Mouse (Mus musculus) neutrophil, adult 5-6 weeks (primary cell): ENCODE measurements around the gene Pak1ip1. TPM values are rescaled to one million over a fixed set of nuclear protein-coding genes. Genes with fewer than 3 reads are reported as not detected.
"Not testable (repeated sequence)": the region's sequence is repeated elsewhere in the genome, so short reads cannot be mapped to it uniquely, and the experiment has no call there.

Experiments
- ATAC-seq: fragments of 151-379, 151-347 bp; 2 replicates; pipeline ENCODE4 v1.8.0; 2017; ENCODE audit warnings: mild to moderate bottlenecking, moderate TSS enrichment; ENCODE audit not compliant: insufficient number of reproducible peaks, poor library complexity, low FRiP score, severe bottlenecking; ENCODE audit errors: extremely low read depth
- total RNA-seq: library from RNA; stranded (forward); fragments of 200-1000 nt; gene quantifications from 2 replicates; pipeline ENCODE4 v1.2.3, GENCODE M21; 2017

Gene Pak1ip1
- 86.9 and 89.3 TPM in 2 replicates for total RNA-seq

DNA sequence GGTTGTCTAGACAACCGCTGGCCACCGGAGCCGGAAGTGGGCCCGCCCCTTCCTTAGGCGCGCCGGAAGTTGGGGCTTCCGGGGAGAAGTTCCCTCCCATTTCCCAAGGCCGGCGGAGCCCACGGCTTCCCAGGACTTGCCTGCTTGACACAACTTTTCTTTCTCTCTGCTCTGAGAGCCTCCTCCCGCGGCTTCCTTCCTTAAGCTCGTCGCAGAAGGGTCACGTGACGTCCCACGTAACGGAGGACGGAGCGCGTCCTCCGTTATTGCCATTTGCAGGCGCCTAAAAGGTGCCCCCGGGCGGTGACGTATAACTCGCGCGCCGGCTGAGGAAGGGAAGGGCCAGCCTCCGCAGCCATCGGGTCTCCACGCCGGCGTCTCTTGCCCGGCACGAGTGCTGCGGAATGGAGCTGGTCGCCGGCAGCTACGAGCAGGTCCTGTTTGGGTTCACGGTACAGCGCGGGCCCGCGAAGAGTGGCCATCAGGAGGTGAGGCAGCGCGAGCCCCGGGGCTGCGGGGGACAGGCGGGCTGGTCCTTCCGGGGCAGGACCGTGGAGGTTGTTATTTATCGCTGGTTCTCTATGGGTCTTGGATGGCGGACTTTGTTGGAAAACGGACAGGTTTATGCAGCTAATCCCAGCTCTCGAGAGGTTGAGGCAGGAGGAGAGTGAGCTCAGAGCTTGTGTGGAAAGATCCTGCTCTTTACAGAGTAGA, at the start of gene Pak1ip1:
Pak1ip1 (plus strand) TSS at position 98 of the 714 bp plus-strand sequence.
- ATAC-seq, result peak; percentile 92

- no peak for ATAC-seq
Observed at GRCm38 (mm10) chr13:40951386-40951976, 49.3 kb upstream of the Pak1ip1 start.

- peak; percentile 87 for ATAC-seq
Observed at GRCm38 (mm10) chr13:40953231-40953630, 47.6 kb upstream of the Pak1ip1 start.

GRCm38 (mm10) chr13:40955773-40956172, 45.0 kb upstream of the Pak1ip1 start:
- no peak for ATAC-seq

DNA sequence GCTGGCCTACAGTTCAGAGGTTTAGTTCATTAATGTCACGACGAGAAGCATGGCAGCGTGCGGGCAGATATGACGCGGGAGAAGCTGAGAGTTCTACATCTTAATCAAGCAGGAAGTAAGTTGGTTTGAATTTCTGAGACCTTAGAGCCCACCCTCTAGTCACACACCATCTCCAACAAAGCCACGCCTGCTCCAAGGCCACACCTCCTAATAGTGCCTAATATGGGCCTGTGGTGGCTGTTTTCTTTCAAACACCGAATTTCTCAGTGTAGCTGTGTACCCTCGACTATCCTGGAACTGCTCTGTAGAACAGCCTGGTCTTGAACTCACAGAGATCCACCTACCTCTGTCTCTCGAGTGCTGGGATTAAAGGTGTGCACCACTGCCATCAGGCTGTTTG, 33.2 kb upstream of the Pak1ip1 start:
- ATAC-seq, result no peak

DNA sequence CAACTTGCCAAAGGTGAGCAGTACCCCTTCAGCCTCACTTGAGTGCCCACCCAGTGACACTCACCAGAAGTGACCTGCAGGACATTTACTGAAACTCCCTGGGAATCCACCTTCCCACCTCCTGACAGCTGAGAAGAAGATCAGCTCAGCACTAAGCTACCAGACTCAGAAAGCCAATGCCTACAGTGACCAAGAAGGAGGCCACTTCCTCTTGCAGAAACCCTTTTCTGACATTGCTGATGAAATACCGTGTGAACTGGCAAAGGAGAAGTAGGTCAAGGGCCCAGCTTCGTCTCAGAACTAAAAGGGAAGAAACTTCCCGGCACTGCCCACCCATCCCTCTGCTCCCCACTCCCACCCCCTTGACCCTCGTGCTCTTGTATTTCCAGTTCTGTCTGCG, 32.3 kb upstream of the Pak1ip1 start:
- ATAC-seq, result peak; percentile 60

GRCm38 (mm10) chr13:40969761-40970390, 30.9 kb upstream of the Pak1ip1 start:
- no peak for ATAC-seq

DNA sequence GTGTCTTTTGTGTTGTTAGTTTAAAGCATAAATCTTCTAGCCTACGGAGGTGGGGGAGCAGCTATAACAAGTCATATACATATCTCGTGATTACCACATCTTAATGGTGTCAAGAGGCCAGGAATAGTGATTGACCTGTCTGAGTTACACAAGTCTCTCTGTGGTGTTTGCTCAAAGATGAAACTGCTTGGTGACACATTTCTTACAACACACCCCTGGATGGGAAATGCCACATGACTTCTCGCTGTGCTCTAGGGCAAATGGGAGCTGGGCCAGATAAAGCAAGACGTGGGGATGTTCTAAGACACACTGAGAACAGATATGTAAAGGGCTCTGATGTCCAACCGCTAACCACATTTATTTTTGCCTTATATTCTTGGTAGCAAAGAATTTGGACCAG, 29.6 kb upstream of the Pak1ip1 start:
- ATAC-seq, result peak; percentile 71

DNA sequence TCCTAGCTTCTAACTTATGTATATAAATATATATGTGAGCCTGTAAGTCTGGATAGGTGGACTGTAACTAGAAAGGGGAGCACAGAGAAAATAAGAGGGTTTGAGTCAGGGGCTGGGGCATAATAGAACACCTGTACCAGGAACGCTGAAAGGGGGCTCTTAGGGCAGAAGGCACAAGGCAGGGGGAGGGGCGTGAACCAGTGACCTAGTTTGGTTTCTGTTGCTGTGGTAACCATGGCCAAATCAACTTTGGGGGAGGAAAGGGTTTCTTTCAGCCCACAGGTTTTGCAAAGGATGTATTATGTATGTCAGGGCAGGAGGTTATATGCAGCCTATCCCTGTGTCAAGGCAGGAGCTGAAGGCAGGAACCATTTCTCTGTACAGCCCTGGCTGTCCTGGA, 29.0 kb upstream of the Pak1ip1 start:
- ATAC-seq, result no peak

- ATAC-seq, result no peak
Observed at GRCm38 (mm10) chr13:40972976-40973375, 27.8 kb upstream of the Pak1ip1 start.

DNA sequence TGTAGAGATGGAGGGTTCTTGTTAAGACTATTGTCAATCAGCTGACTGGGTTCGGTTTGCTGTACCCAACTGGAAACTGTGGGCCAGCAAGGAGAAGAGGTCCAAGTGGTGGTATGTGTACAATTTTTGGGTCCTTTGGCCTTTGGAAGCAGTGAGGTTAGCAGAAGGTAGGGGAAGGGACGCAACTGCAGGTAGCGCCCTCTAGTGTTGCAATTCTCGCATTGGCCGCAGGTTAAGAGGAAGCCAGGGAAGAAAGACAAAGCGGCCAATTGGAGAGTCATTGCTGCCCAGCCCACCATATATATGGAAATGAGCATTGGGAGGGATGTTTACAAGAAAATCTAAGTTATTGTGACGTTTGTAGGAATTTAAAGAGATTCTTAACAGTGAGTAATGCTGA, 23.2 kb upstream of the Pak1ip1 start:
- ATAC-seq, result peak; percentile 83

GRCm38 (mm10) chr13:40978652-40979051, 22.2 kb upstream of the Pak1ip1 start:
- ATAC-seq, result no peak

- no peak for ATAC-seq
Observed at GRCm38 (mm10) chr13:40979321-40979720, 21.5 kb upstream of the Pak1ip1 start.

DNA sequence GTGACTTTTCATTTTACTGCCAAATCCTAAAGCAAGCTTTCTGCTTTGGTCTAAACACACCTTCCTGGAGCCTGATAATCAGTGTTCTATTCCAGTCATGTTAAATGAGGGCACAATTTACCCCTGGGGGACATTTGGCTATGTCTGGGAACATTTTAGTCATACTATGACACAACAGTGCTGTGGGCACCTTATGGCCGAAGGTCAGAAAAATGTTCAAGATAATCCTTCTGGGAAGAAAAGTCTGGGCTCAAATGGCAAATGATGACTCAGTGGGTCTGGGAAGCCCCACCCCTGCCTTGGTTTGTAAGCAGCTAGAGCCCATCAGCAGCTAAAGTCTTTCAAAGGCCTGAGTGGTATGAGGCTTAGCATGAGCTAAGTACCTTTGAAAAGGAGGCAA, 18.1 kb upstream of the Pak1ip1 start:
- no peak for ATAC-seq

DNA sequence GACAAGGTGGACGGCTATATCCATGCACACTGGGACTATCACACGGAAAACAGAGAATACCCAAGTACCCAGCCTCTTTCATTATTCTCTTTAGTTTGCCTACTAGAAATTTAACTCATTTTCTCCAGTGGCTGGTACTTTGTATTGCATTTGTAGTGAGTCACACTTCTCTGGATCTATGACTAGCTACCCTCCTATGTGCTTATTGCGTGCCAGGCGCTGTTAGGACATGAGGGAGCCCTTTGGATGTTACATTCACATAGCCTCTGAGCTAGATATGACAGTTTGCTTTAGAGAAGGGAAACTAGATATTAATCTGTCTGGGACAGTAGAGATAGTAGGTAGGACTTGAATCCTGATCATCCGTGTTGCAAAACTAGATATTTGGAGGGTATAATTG, 14.7 kb upstream of the Pak1ip1 start:
- no peak for ATAC-seq

DNA sequence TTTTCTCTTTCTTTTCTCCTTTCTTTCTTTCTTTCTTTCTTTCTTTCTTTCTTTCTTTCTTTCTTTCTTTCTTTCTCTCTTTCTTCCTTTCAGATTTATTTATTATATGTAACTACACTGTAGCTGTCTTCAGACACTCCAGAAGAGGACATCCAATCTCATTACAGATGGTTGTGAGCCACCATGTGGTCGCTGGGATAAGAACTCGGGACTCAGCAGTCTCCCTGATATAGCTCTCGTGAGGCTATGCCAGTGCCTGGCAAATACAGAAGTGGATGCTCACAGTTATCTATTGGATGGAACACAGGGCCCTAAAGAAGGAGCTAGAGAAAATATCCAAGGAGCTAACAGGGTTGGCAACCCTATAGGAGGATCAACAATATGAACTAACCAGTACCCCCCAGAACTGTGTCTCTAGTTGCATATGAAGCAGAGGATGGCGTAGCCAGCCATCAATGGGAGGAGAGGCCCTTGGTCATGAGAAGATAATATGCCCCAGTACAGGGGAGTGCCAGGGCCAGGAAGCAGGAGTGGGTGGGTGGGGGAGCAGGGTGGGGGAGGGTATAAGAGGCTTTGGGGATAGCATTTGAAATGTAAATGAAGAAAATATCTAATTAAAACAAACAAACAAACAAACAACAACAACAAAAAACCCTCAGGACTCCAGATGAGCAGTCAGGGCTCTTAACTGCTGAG, 13.1 kb upstream of the Pak1ip1 start:
- ATAC-seq, result not testable (repeated sequence)

- ATAC-seq, result no peak
Observed at GRCm38 (mm10) chr13:40988418-40988817, 12.4 kb upstream of the Pak1ip1 start.

DNA sequence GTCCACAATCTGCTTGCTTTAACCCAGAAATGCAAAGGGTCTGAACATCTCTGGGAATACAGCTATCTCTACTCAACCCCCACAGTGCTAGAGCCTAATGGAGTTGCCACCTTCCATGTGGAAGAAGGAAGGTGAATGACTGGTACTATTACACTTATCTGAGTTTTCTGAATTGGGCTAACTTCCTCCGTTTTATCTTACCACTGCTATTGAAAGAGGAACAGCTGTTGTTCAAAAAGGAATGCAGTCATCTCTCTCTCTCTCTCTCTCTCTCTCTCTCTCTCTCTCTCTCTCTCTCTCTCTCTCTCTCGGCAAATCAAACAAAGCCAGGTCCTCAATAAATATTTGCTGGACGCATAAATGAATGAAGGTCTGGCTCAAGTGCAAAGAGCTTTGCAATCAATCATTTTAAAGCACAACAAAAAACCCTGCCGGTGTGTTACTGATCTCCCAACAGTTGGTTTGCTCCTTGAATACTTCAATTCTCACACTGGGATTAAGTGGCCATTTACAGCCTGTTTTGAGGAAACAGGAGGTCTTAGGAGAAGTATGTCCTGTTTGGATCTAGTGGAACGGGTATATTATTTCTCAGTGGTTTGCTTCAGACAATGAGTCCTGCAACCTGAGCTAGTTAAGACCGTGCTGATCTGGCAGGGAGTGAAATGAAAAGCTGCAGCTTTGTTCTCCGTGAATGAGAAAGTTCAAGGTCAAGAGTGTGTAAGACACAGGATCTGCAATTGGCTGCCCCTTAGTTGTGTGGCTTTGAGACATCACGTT, 6.1 kb upstream of the Pak1ip1 start:
- ATAC-seq, result no peak

DNA sequence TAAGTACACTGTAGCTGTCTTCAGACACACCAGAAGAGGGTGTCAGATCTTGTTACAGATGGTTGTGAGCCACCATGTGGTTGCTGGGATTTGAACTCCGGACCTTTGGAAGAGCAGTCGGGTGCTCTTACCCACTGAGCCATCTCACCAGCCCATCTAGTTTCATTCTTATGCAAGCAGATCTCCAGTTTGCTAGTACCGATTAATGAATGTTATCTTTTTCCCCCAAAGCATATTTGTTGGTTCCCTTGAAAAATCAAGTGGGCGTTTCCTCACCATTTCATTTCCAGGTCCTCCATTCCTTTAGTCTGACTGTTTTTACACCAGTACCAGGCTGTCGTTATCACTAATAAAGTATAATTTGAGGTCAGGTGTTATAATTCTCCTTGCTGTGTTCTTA, 2.3 kb upstream of the Pak1ip1 start:
- not testable (repeated sequence) for ATAC-seq
